Mouse (Mus musculus) erythroblast, embryonic 14.5 days (primary cell): ENCODE data around the gene Dnah7a. TPM values are rescaled to one million over a fixed set of nuclear protein-coding genes. Genes with fewer than 3 reads are reported as not detected.
"Not testable (repeated sequence)": the region's sequence is repeated elsewhere in the genome, so short reads cannot be mapped to it uniquely, and the experiment has no call there.

Experiments used
- H3K27me3 ChIP-seq: 2 replicates; pipeline ENCODE4 v1.6.1; 2012; ENCODE audit warnings: inconsistent platforms; ENCODE audit not compliant: control insufficient read depth
- H3K36me3 ChIP-seq: 2 replicates; pipeline ENCODE4 v1.6.1; 2012; ENCODE audit warnings: mild to moderate bottlenecking, inconsistent platforms; ENCODE audit not compliant: control insufficient read depth
- H3K4me1 ChIP-seq: 2 replicates; pipeline ENCODE4 v1.6.1; 2012; ENCODE audit warnings: inconsistent platforms; ENCODE audit not compliant: control insufficient read depth
- H3K4me3 ChIP-seq: replicated peaks from 2 replicates; pipeline ENCODE3; 2012; ENCODE audit warnings: moderate library complexity, mild to moderate bottlenecking, inconsistent platforms
- H3K9me3 ChIP-seq: 2 replicates; pipeline ENCODE4 v1.6.1; 2012; ENCODE audit warnings: low read length, inconsistent platforms, mixed read lengths; ENCODE audit not compliant: control insufficient read depth
- GATA1 ChIP-seq: IDR thresholded peaks from 2 replicates; pipeline ENCODE4 v1.6.1; 2012; ENCODE audit warnings: low read length, inconsistent platforms, mixed read lengths
- TAL1 ChIP-seq: IDR thresholded peaks from 3 replicates; pipeline ENCODE4 v1.6.1; 2012; ENCODE audit warnings: low read length, inconsistent platforms, mixed read lengths
- polyA plus RNA-seq: library from polyadenylated mRNA; stranded (reverse); fragments of >175 nt; gene quantifications from 2 replicates; pipeline ENCODE4 v1.2.3, GENCODE M21; 2012

Gene Dnah7a
- polyA plus RNA-seq, 1 experiment = not detected

DNA sequence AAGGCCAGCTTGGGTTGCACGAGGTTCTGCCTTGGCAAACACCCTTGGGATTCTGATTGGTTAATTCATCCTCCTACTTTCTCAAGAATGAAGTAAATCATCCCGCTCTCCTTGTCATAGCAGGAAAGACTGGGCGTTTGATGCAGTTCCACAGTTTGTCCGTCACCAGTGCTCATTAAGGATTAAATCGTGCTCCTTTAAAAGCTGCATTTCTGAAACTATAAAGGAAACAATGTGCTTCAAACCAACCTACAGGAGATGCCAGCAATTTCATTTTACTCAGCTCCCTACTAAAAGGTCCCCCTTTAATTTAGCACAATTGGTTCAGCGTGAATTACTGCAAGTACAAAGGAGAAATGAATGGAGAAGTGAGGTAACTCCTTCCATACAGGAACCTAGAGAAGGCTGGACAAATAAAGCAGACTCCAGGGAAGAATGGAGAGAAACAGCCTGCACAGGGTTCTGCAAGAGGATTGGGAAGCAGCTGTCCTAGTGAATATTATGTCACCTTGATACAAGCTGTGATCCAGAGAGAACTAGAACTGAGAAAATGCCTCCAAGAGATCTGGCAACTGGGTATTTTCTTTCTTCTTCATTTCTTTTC, 322.4 kb downstream of the Dnah7a start:
- no peaks in the 10 kb centered on the region for H3K4me1 ChIP-seq
- H3K27me3 ChIP-seq = no peaks in the 10 kb centered on the region
- H3K9me3 ChIP-seq = peaks cover 8% of the 10 kb centered on the region
- H3K36me3 ChIP-seq = no peaks in the 10 kb centered on the region
- TF ChIP-seq TAL1 (no peak), GATA1 (no peak)
- no peak overlapping the region for H3K4me3 ChIP-seq

- Histone ChIP-seq H3K9me3 (no peaks in the 10 kb centered on the region), H3K4me1 (no peaks in the 10 kb centered on the region), H3K4me3 (no peak overlapping the region), H3K36me3 (no peaks in the 10 kb centered on the region), H3K27me3 (no peaks in the 10 kb centered on the region)
- TF ChIP-seq GATA1 (no peak), TAL1 (no peak)
These were observed 328.9 kb downstream of the Dnah7a start for GRCm38 (mm10) chr1:53377731-53378130.

DNA sequence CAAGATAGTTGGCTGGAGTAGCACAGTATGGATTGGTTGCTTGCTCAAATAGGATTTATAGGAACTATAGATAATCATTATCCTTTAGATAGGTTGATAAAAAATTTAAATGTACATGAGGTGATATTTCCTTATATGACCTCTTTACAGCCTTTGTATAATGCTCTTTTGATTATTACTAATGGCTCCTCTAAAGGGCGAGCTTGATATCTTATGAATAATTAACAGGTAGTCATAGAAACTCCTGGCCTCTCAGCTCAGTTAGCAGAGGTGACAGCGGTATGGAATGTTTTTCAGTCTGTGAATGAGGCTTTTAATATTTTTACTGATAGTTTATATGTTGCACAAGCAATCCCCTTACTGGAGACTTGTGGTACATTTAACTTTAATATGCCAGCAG, 330.6 kb downstream of the Dnah7a start:
- H3K36me3 ChIP-seq, H3K9me3 ChIP-seq, H3K27me3 ChIP-seq, H3K4me3 ChIP-seq, H3K4me1 ChIP-seq: not testable (repeated sequence)

GRCm38 (mm10) chr1:53358988-53359387, 347.6 kb downstream of the Dnah7a start:
- H3K4me3 ChIP-seq = no peak overlapping the region
- no peaks in the 10 kb centered on the region for H3K27me3 ChIP-seq
- H3K4me1 ChIP-seq = no peaks in the 10 kb centered on the region
- H3K9me3 ChIP-seq = no peaks in the 10 kb centered on the region
- H3K36me3 ChIP-seq = no peaks in the 10 kb centered on the region
- TF ChIP-seq TAL1 = no peak
- TF ChIP-seq GATA1 = no peak

GRCm38 (mm10) chr1:53352327-53353261, 354.0 kb downstream of the Dnah7a start, which contains the start of the genes Asdurf, Gm28551 and Asnsd1:
TSS of gene Asdurf (minus strand) at chr1:53352619.
TSS of gene Gm28551 (minus strand) at chr1:53352667.
TSS of gene Asnsd1 (minus strand) at chr1:53352752.
- Histone ChIP-seq H3K27me3 (no peaks in the 10 kb centered on the region), H3K9me3 (no peaks in the 10 kb centered on the region), H3K4me1 (peaks cover 10% of the 10 kb centered on the region), H3K36me3 (peaks cover 26% of the 10 kb centered on the region), H3K4me3 (peak within 1 kb of the TSS; percentile 78)
- TF ChIP-seq TAL1 (no peak), GATA1 (no peak)

Other genes with a start within 250 kb of the Dnah7a start
- gene Stk17b, start 78.4 kb upstream of the Dnah7a start, polyA plus RNA-seq = 0.39 and 0.52 TPM in 2 replicates